Mouse (Mus musculus): Measurements from ENCODE around the gene Zik1. TPM values are rescaled to one million over a fixed set of nuclear protein-coding genes. Genes with fewer than 3 reads are reported as not detected.

The Zik1 gene
- polyA plus RNA-seq, 2 experiments: 1.1 to 2.1 TPM

GRCm38 (mm10) chr7:10443031-10443430 lies 52.2 kb downstream of the Zik1 start, which contains the start of gene Vmn1r67:
Gene Vmn1r67 (plus strand): TSS chr7:10443331.
- no peaks in the 10 kb centered on the region for H3K36me3 ChIP-seq (replicated peaks; ENCODE audit: control insufficient read depth, insufficient read depth, low read depth)
- DNase-seq (ENCODE audit: low read depth in 3 of 3, low spot score in 3 of 3) (no peak), ATAC-seq (ENCODE audit: insufficient read depth) (no peak)
- TF ChIP-seq CTCF (IDR thresholded peaks at IDR 0.05; ENCODE audit: low read depth) (no peak), EP300 (IDR thresholded peaks at IDR 0.05; ENCODE audit: low read depth) (no peak)
- no peak within 1 kb of the TSS for H3K27ac ChIP-seq
- H3K9me3 ChIP-seq (ENCODE audit: control insufficient read depth, low read length): no peaks in the 10 kb centered on the region
- no peaks in the 10 kb centered on the region for H3K27me3 ChIP-seq (ENCODE audit: control insufficient read depth, insufficient read depth, low read length)
- H3K4me1 ChIP-seq (replicated peaks; ENCODE audit: control insufficient read depth in 2 of 2, insufficient read depth in 2 of 2, low read length in 1 of 2): no peaks in the 10 kb centered on the region
- no peak within 1 kb of the TSS for H3K4me2 ChIP-seq (ENCODE audit: low read depth)
- no peak within 1 kb of the TSS for H3K4me3 ChIP-seq (ENCODE audit: insufficient read depth in 1 of 2, low read depth in 2 of 2, low read length in 2 of 2)
- no peak within 1 kb of the TSS for H3K9ac ChIP-seq (replicated peaks)

Other genes starting within 250 kb of the Zik1 start
- gene Vmn1r66, start 217.4 kb downstream of the Zik1 start, polyA plus RNA-seq (2012; rRNA removed): not detected in 2 replicates
- not detected in 2 replicates for gene Vmn1r66, start 217.4 kb downstream of the Zik1 start, polyA plus RNA-seq (2014; fragmentation: Nextera tagmentation; extraction: Ambion mirVana)
- gene Vmn1r67, start 52.1 kb downstream of the Zik1 start, polyA plus RNA-seq (2012; rRNA removed): not detected in 2 replicates
- gene Vmn1r67, start 52.1 kb downstream of the Zik1 start, polyA plus RNA-seq (2014; fragmentation: Nextera tagmentation; extraction: Ambion mirVana): not detected in 2 replicates
- gene Vmn1r68, start 63.1 kb upstream of the Zik1 start, polyA plus RNA-seq (2012; rRNA removed): not detected in 2 replicates
- not detected in 2 replicates for gene Vmn1r68, start 63.1 kb upstream of the Zik1 start, polyA plus RNA-seq (2014; fragmentation: Nextera tagmentation; extraction: Ambion mirVana)
- gene Vmn1r69, start 118.3 kb upstream of the Zik1 start, polyA plus RNA-seq (2012; rRNA removed): not detected in 2 replicates
- gene Vmn1r69, start 118.3 kb upstream of the Zik1 start, polyA plus RNA-seq (2014; fragmentation: Nextera tagmentation; extraction: Ambion mirVana): not detected in 2 replicates
- gene Vmn1r70, start 136.1 kb upstream of the Zik1 start, polyA plus RNA-seq (2012; rRNA removed): not detected in 2 replicates
- gene Vmn1r70, start 136.1 kb upstream of the Zik1 start, polyA plus RNA-seq (2014; fragmentation: Nextera tagmentation; extraction: Ambion mirVana): not detected in 2 replicates
- not detected in 2 replicates for gene Nlrp4b, start 192.4 kb upstream of the Zik1 start, polyA plus RNA-seq (2012; rRNA removed)
- gene Nlrp4b, start 192.4 kb upstream of the Zik1 start, polyA plus RNA-seq (2014; fragmentation: Nextera tagmentation; extraction: Ambion mirVana): not detected in 2 replicates

Data from liver, embryonic 14.5 days (tissue).